Mouse (Mus musculus) lung, postnatal 0 days (tissue): ENCODE data around the gene Serinc5. TPM values are rescaled to one million over a fixed set of nuclear protein-coding genes. Genes with fewer than 3 reads are reported as not detected.
A peak's percentile ranks its signal among the peaks of the same experiment; 100 is the strongest.

Source experiments
- ATAC-seq: fragments of 200-750 bp; cut with Nextera tagmentation; 2 replicates; pipeline ENCODE4 v1.8.0; 2017; ENCODE audit warnings: moderate library complexity
- DNase-seq: peaks from one replicate; pipeline ENCODE4 v3.0.0-alpha.2; 2016; ENCODE audit warnings: low spot score
- H3K27ac ChIP-seq: fragments of 300-500 bp; sonication (generic); 2 replicates; pipeline ENCODE4 v1.5.1; 2014; ENCODE audit warnings: antibody characterized with exemption, mild to moderate bottlenecking, low read length, mixed read lengths
- H3K27me3 ChIP-seq: fragments of 300-500 bp; sonication (generic); replicated peaks from 2 replicates; pipeline ENCODE4 v1.6.1; 2014; ENCODE audit warnings: low read length, mixed read lengths; ENCODE audit not compliant: insufficient read depth
- H3K36me3 ChIP-seq: fragments of 300-500 bp; sonication (generic); 2 replicates; pipeline ENCODE4 v1.6.1; 2014; ENCODE audit warnings: low read length, mixed read lengths; ENCODE audit not compliant: insufficient read depth
- H3K4me1 ChIP-seq: fragments of 300-500 bp; sonication (generic); 2 replicates; pipeline ENCODE4 v1.6.1; 2014; ENCODE audit warnings: antibody characterized with exemption, low read depth, low read length, mixed read lengths; ENCODE audit not compliant: insufficient read depth
- H3K4me2 ChIP-seq: fragments of 300-500 bp; sonication (generic); replicated peaks from 2 replicates; pipeline ENCODE4 v1.6.1; 2014; ENCODE audit warnings: low read depth, mild to moderate bottlenecking, low read length, moderate library complexity, mixed read lengths
- H3K4me3 ChIP-seq: fragments of 300-500 bp; sonication (generic); 2 replicates; pipeline ENCODE4 v1.5.1; 2014; ENCODE audit warnings: low read depth, low read length
- H3K9ac ChIP-seq: fragments of 300-500 bp; sonication (generic); replicated peaks from 2 replicates; pipeline ENCODE4 v1.6.1; 2014; ENCODE audit warnings: low read depth, mild to moderate bottlenecking
- H3K9me3 ChIP-seq: fragments of 300-500 bp; sonication (generic); 2 replicates; pipeline ENCODE4 v1.6.1; 2016; ENCODE audit warnings: low read length, mixed read lengths
- CTCF ChIP-seq: IDR thresholded peaks from 2 replicates; pipeline ENCODE4 v1.5.1; 2016; ENCODE audit warnings: antibody characterized with exemption, mild to moderate bottlenecking
- EP300 ChIP-seq: IDR thresholded peaks from 2 replicates; pipeline ENCODE4 v1.6.1; 2016; ENCODE audit warnings: antibody characterized with exemption, mild to moderate bottlenecking, control low read depth
- WGBS: fragments of 180-500 bp; shearing (Covaris S2); extraction: QIAGEN DNeasy Blood & Tissue Kit; methylation state at CpG from one replicate; pipeline ENCODE4 v1.1.7; 2014; 5-methylcytosine and 5-hydroxymethylcytosine counted together
- polyA plus RNA-seq: library from polyadenylated mRNA; unstranded; fragments of >200 nt; fragmentation: Nextera tagmentation; extraction: Ambion mirVana; gene quantifications from 2 replicates; pipeline ENCODE4 v1.2.1, GENCODE M21; 2015

Gene Serinc5
- polyA plus RNA-seq, 1 experiment from 2014 or later: 21.4 TPM

DNA sequence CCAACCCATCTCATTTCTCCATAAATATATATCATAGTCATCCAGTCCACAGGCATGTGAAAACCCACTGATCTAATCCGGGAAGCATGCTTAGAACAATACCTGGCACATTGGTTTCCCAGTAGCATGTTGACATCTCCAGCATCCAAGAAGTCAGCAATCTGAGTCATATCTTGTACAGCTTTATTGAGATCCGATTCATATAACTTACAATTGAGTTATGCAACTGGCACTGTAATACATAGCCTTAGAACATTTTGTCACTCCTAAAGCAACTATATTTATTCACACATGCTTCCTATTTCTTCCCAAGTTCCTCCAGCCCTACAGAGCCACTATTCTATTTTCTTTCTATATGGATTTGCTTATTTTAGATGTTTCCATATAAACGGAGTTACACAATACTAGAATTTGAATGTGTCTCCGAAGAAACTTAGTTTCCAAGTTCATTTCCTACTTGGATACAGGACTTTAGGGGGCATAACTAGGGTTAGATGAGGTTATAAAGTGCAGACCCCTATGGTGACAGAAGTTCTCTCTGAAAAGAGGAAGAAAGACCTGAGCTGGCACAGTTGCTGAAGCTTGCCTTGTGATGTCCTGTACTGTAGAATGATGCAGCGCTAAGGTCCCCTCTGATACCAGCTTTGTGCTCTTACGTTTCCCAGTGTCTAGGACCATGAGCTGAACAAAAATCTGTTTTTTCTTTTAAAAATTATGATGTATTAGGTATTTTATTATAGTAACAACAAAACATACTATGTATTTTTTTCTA lies 57.5 kb downstream of the Serinc5 start:
- Histone ChIP-seq H3K36me3 (no peaks in the 10 kb centered on the region), H3K27ac (no peak overlapping the region), H3K27me3 (no peaks in the 10 kb centered on the region), H3K4me1 (0 out of 2 replicates have a peak, but pooled peaks cover under 1% of the 10 kb centered on the region), H3K9ac (no peak overlapping the region), H3K4me2 (no peak overlapping the region), H3K4me3 (no peak overlapping the region), H3K9me3 (no peaks in the 10 kb centered on the region)
- TF ChIP-seq CTCF (no peak), EP300 (no peak)
- ATAC-seq (peak; percentile 21; the same call in 1 of the 2 replicates), DNase-seq (peak; percentile 38)
- 77% methylated on average over 6 of the region's 6 CpGs for WGBS

DNA sequence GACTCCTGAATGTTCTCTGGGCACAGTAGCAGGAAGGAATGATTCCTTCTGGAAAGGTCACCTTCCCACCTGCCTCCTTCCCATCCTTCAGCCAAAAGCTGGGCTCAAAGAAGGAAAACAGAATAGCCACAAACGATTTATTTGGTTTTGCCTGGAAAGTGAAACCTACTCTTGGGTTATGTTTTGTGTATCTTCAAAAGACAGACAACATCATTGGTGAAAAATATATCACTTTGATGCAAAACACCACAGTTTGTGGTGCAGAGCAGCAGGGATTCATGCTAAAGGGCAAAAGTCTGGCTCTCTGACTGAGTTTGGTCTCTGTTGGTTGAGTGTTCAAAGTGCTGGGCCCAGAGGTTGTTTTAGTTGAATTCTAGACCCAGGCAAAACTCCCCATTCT lies 60.8 kb downstream of the Serinc5 start:
- 75% methylated on average over 1 of the region's 1 CpGs for WGBS
- ATAC-seq (no peak), DNase-seq (no peak)
- H3K36me3 ChIP-seq: no peaks in the 10 kb centered on the region
- H3K27me3 ChIP-seq: no peaks in the 10 kb centered on the region
- H3K27ac ChIP-seq: no peak overlapping the region
- no peak overlapping the region for H3K9ac ChIP-seq
- H3K4me3 ChIP-seq: no peak overlapping the region
- no peak for TF ChIP-seq CTCF
- TF ChIP-seq EP300: no peak
- H3K4me2 ChIP-seq: no peak overlapping the region
- no peaks in the 10 kb centered on the region for H3K9me3 ChIP-seq
- peaks cover 6% of the 10 kb centered on the region; the same call in 1 of the 2 replicates for H3K4me1 ChIP-seq

DNA sequence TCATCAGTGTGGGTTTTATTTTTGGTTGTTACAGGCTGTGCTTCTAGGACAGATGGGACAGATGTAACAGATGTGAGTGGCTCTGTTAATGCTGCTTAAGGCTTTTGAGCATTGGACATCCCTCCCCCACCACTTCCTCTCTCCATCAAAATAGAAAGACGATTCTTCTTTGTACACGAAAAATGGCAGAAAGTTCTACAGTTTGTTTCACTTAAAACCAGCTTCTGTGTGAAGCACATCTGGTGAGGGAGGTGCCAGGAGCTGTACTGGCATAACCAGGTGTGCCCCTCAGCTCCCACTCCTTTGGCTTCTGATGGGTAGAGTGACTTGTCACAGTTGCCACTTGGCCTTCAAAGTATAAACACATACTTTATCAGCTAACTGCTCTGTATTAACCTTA lies 63.8 kb downstream of the Serinc5 start:
- DNase-seq (no peak), ATAC-seq (no peak)
- Histone ChIP-seq H3K9me3 (no peaks in the 10 kb centered on the region), H3K27ac (no peak overlapping the region), H3K27me3 (no peaks in the 10 kb centered on the region), H3K9ac (no peak overlapping the region), H3K4me3 (no peak overlapping the region), H3K4me1 (peaks cover 6% of the 10 kb centered on the region; the same call in 1 of the 2 replicates), H3K36me3 (no peaks in the 10 kb centered on the region), H3K4me2 (no peak overlapping the region)
- TF ChIP-seq EP300: no peak
- TF ChIP-seq CTCF: no peak
- 29% methylated on average over 2 of the region's 2 CpGs for WGBS

DNA sequence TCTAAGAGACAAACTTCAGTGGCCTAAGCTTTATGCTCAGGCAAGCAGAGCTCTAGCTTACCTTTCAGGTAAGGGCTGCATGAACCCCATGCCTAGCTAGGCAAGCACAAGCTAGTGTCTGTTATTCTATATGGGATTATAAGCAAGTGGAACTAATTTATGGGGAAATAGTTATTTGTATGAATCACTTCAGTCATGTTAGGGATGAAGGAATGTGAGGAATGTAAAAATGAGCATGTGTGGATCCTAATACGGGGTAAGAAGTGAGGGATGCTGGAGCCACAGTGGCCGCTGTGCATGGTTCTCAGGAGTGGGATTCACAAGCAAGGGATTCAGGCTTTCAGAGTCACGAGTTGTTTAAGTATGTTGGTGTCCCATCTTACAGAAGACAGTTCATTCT lies 64.4 kb downstream of the Serinc5 start:
- ATAC-seq (no peak), DNase-seq (no peak)
- H3K4me3 ChIP-seq: no peak overlapping the region
- H3K9me3 ChIP-seq: no peaks in the 10 kb centered on the region
- no peak overlapping the region for H3K9ac ChIP-seq
- H3K27me3 ChIP-seq: no peaks in the 10 kb centered on the region
- no peak overlapping the region for H3K4me2 ChIP-seq
- H3K4me1 ChIP-seq: peaks cover 6% of the 10 kb centered on the region; the same call in 1 of the 2 replicates
- TF ChIP-seq CTCF: no peak
- TF ChIP-seq EP300: no peak
- no peaks in the 10 kb centered on the region for H3K36me3 ChIP-seq
- WGBS: 46% methylated on average over 3 of the region's 3 CpGs
- no peak overlapping the region for H3K27ac ChIP-seq

DNA sequence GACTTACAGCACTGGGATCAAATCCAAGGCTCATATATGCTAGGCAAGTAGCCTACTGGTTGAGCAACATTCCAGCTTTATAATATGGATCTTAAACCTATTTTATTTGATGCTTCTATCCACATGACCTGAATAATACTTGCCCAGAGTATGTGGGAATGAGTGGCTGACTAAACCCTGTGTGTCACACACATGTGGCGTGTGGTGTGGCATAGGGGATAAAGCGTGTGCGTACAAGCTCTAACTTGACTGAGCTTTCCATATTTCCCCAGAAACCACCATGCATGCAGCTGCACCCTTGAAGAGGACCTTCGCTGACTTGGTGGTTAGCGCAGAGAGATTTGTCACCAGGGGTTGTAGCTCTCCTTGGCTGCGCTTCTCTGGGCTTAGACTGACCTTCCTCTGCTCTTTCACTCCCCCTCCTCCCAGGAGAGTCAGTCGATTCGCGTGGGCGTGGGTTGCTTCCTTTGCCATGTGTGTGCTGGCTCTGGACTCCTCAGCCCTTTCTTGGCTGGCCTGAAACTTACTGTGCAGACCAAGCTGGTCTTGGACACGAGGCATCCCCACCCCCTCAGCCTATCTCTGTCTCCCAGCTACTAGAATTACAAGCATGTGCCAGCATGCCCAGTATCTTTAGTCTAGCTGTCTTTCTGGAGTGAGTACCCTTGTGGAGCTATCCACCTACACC lies 65.2 kb downstream of the Serinc5 start:
- DNase-seq (no peak), ATAC-seq (peak; percentile 18; the same call in 1 of the 2 replicates)
- Histone ChIP-seq H3K27me3 (no peaks in the 10 kb centered on the region), H3K36me3 (no peaks in the 10 kb centered on the region), H3K9me3 (no peaks in the 10 kb centered on the region), H3K9ac (no peak overlapping the region), H3K4me2 (no peak overlapping the region), H3K4me3 (no peak overlapping the region), H3K27ac (no peak overlapping the region), H3K4me1 (peaks cover 6% of the 10 kb centered on the region; the same call in 1 of the 2 replicates)
- 51% methylated on average over 11 of the region's 11 CpGs for WGBS
- TF ChIP-seq EP300 (no peak), CTCF (no peak)

DNA sequence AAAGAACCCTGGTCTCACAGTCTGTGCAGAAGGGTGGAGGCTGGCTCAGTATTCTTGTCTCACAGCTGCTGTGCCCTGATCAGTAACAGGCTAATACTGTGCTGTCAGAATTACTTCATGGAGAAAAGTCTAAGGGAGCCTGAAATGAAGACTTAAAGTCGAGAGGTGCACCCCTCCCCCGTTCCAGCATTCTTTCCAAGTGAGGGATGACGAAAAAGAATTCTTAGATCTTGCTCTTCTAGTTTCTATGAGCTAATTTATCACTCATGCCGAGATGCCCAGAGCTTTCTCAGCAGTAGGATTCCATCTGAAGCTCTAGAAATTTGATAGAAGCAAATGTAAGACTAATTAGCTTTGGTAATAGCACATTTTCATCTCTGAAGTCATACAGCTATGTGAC lies 66.8 kb downstream of the Serinc5 start:
- no peak for DNase-seq
- H3K27ac ChIP-seq: no peak overlapping the region
- H3K4me3 ChIP-seq: no peak overlapping the region
- no peak for ATAC-seq
- no peak overlapping the region for H3K9ac ChIP-seq
- H3K4me2 ChIP-seq: no peak overlapping the region
- H3K9me3 ChIP-seq: no peaks in the 10 kb centered on the region
- H3K36me3 ChIP-seq: no peaks in the 10 kb centered on the region
- WGBS: 29% methylated on average over 4 of the region's 4 CpGs
- TF ChIP-seq CTCF: no peak
- TF ChIP-seq EP300: no peak
- H3K27me3 ChIP-seq: no peaks in the 10 kb centered on the region
- peaks cover 7% of the 10 kb centered on the region; the same call in 1 of the 2 replicates for H3K4me1 ChIP-seq
